Mouse (Mus musculus) heart, adult 2 months (tissue): ENCODE measurements around the gene Zfp382.

Experiments used
- CTCF ChIP-seq: fragments of 200-600 bp; IDR thresholded peaks from 2 replicates; pipeline ENCODE4 v1.8.1; 2022; ENCODE audit warnings: antibody characterized with exemption, mild to moderate bottlenecking, moderate library complexity
- POLR2A ChIP-seq: fragments of 200-500 bp; IDR thresholded peaks from 2 replicates; pipeline ENCODE4 v1.6.1; 2011; ENCODE audit warnings: mild to moderate bottlenecking, low read depth, low read length, control low read depth; ENCODE audit not compliant: insufficient read depth

GRCm38 (mm10) chr7:30099297-30099696 is 22.4 kb upstream of the Zfp382 start:
- no peak for TF ChIP-seq POLR2A
- TF ChIP-seq CTCF: no peak
